Mouse (Mus musculus): ENCODE results near the gene Gpank1. TPM values are rescaled to one million over a fixed set of nuclear protein-coding genes. Genes with fewer than 3 reads are reported as not detected.

The Gpank1 gene
- polyA plus RNA-seq, 1 experiment from 2014 or later = 24.6 TPM

DNA sequence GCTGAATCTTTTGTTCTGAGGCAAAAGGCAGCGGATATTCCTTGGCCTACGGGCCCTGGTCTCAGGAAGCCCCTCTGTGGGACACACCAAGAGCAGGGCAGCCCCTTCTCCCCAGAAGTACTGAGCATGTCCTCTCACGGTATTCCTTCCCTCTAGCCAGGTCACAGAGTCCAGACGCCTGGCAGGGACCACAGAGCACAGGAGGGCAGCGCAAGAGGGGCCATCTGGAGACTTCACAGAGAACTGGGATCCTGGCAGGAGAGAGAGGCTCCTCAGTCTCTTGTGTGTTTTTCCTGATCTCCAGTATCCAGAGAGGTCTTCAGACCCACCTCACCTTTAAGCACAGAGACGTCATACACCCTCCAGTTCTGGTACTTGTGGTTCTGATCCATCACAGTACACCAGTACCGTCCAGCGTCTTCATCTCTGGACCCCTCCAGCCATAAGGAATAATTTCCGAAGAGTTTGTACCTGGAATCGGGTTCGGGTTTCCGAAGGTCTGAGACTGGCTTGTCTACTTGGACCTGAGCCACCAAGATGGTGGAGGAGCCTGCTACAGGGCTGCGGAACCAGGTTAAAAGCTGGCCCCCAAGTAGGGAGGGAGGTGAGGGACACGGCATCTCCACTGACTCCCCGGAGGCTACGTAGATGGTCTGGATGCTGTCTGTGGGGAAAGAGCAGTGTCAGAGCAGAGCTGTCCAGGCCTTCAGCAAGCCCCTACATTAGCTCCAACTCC is 38.2 kb upstream of the Gpank1 start:
- WGBS = 84% methylated on average over 16 of the region's 16 CpGs
- peaks cover 1% of the 10 kb centered on the region; the same call in 1 of the 2 replicates for H3K4me1 ChIP-seq (ENCODE audit: control insufficient read depth, insufficient read depth, low read length)
- H3K27me3 ChIP-seq (ENCODE audit: control insufficient read depth, insufficient read depth, low read length) = no peaks in the 10 kb centered on the region
- H3K4me3 ChIP-seq (ENCODE audit: low read depth, low read length) = no peak overlapping the region
- H3K4me2 ChIP-seq (ENCODE audit: low read depth, low read length) = no peak overlapping the region
- H3K36me3 ChIP-seq (replicated peaks; ENCODE audit: control insufficient read depth, insufficient read depth, low read depth, low read length) = no peaks in the 10 kb centered on the region
- DNase-seq (ENCODE audit: low spot score) = no peak
- no peak overlapping the region for H3K9ac ChIP-seq (replicated peaks; ENCODE audit: low read length)
- ATAC-seq (replicated peaks; ENCODE audit: insufficient number of reproducible peaks, low FRiP score, low TSS enrichment, low read depth) = no peak
- H3K9me3 ChIP-seq (replicated peaks; ENCODE audit: control insufficient read depth, low read length) = no peaks in the 10 kb centered on the region
- no peak overlapping the region for H3K27ac ChIP-seq (replicated peaks; ENCODE audit: low read depth, low read length)

- Histone ChIP-seq H3K36me3 (replicated peaks; ENCODE audit: control insufficient read depth, insufficient read depth, low read depth, low read length) (no peaks in the 10 kb centered on the region), H3K9ac (replicated peaks; ENCODE audit: low read length) (no peak overlapping the region), H3K4me3 (ENCODE audit: low read depth, low read length) (no peak overlapping the region), H3K27ac (replicated peaks; ENCODE audit: low read depth, low read length) (no peak overlapping the region), H3K27me3 (ENCODE audit: control insufficient read depth, insufficient read depth, low read length) (no peaks in the 10 kb centered on the region), H3K9me3 (replicated peaks; ENCODE audit: control insufficient read depth, low read length) (no peaks in the 10 kb centered on the region), H3K4me1 (ENCODE audit: control insufficient read depth, insufficient read depth, low read length) (no peaks in the 10 kb centered on the region), H3K4me2 (ENCODE audit: low read depth, low read length) (no peak overlapping the region)
- DNase-seq (ENCODE audit: low spot score) = no peak
- 72% methylated on average over 3 of the region's 3 CpGs for WGBS
- ATAC-seq (replicated peaks; ENCODE audit: insufficient number of reproducible peaks, low FRiP score, low TSS enrichment, low read depth) = no peak
These were observed 37.2 kb upstream of the Gpank1 start for GRCm38 (mm10) chr17:35083929-35084497.

- Histone ChIP-seq H3K27ac (replicated peaks; ENCODE audit: low read depth, low read length) (no peak within 1 kb of the TSS), H3K4me1 (ENCODE audit: control insufficient read depth, insufficient read depth, low read length) (peaks cover 3% of the 10 kb centered on the region), H3K27me3 (ENCODE audit: control insufficient read depth, insufficient read depth, low read length) (no peaks in the 10 kb centered on the region), H3K9ac (replicated peaks; ENCODE audit: low read length) (no peak within 1 kb of the TSS), H3K36me3 (replicated peaks; ENCODE audit: control insufficient read depth, insufficient read depth, low read depth, low read length) (no peaks in the 10 kb centered on the region), H3K4me2 (ENCODE audit: low read depth, low read length) (no peak within 1 kb of the TSS), H3K9me3 (replicated peaks; ENCODE audit: control insufficient read depth, low read length) (no peaks in the 10 kb centered on the region), H3K4me3 (ENCODE audit: low read depth, low read length) (no peak within 1 kb of the TSS)
- WGBS = 78% methylated on average over 7 of the region's 7 CpGs
- DNase-seq (ENCODE audit: low spot score) = no peak
- ATAC-seq (replicated peaks; ENCODE audit: insufficient number of reproducible peaks, low FRiP score, low TSS enrichment, low read depth) = no peak
These were observed 35.9 kb upstream of the Gpank1 start, which contains the start of gene Ly6g6f for GRCm38 (mm10) chr17:35085208-35085865. TSS of gene Ly6g6f (minus strand) at chr17:35085610.

- Histone ChIP-seq H3K36me3 (replicated peaks; ENCODE audit: control insufficient read depth, insufficient read depth, low read depth, low read length) (0 out of 2 replicates have a peak, but pooled peaks cover 3% of the 10 kb centered on the region), H3K9me3 (replicated peaks; ENCODE audit: control insufficient read depth, low read length) (no peaks in the 10 kb centered on the region), H3K4me1 (ENCODE audit: control insufficient read depth, insufficient read depth, low read length) (peaks cover 3% of the 10 kb centered on the region), H3K4me2 (ENCODE audit: low read depth, low read length) (no peak overlapping the region), H3K27me3 (ENCODE audit: control insufficient read depth, insufficient read depth, low read length) (no peaks in the 10 kb centered on the region), H3K27ac (replicated peaks; ENCODE audit: low read depth, low read length) (no peak overlapping the region), H3K4me3 (ENCODE audit: low read depth, low read length) (no peak overlapping the region), H3K9ac (replicated peaks; ENCODE audit: low read length) (no peak overlapping the region)
- no peak for ATAC-seq (replicated peaks; ENCODE audit: insufficient number of reproducible peaks, low FRiP score, low TSS enrichment, low read depth)
- no peak for DNase-seq (ENCODE audit: low spot score)
- WGBS = 51% methylated on average over 2 of the region's 2 CpGs
These were observed 33.1 kb upstream of the Gpank1 start for GRCm38 (mm10) chr17:35088151-35088550.

GRCm38 (mm10) chr17:35088825-35089644 is 32.2 kb upstream of the Gpank1 start, which contains the start of gene Abhd16a:
TSS of gene Abhd16a (plus strand) at chr17:35089263.
- Histone ChIP-seq H3K4me2 (ENCODE audit: low read depth, low read length) (peak within 1 kb of the TSS; percentile 47), H3K9ac (replicated peaks; ENCODE audit: low read length) (peak within 1 kb of the TSS; percentile 88), H3K27ac (replicated peaks; ENCODE audit: low read depth, low read length) (peak within 1 kb of the TSS; percentile 87), H3K36me3 (replicated peaks; ENCODE audit: control insufficient read depth, insufficient read depth, low read depth, low read length) (0 out of 2 replicates have a peak, but pooled peaks cover 3% of the 10 kb centered on the region), H3K27me3 (ENCODE audit: control insufficient read depth, insufficient read depth, low read length) (no peaks in the 10 kb centered on the region), H3K4me1 (ENCODE audit: control insufficient read depth, insufficient read depth, low read length) (peaks cover 3% of the 10 kb centered on the region), H3K9me3 (replicated peaks; ENCODE audit: control insufficient read depth, low read length) (no peaks in the 10 kb centered on the region), H3K4me3 (ENCODE audit: low read depth, low read length) (peak within 1 kb of the TSS; percentile 44)
- peak; percentile 96 for ATAC-seq (replicated peaks; ENCODE audit: insufficient number of reproducible peaks, low FRiP score, low TSS enrichment, low read depth)
- peak; percentile 96 for DNase-seq (ENCODE audit: low spot score)
- whole genome bisulfite sequencing = 3% methylated on average over 63 of the region's 67 CpGs

DNA sequence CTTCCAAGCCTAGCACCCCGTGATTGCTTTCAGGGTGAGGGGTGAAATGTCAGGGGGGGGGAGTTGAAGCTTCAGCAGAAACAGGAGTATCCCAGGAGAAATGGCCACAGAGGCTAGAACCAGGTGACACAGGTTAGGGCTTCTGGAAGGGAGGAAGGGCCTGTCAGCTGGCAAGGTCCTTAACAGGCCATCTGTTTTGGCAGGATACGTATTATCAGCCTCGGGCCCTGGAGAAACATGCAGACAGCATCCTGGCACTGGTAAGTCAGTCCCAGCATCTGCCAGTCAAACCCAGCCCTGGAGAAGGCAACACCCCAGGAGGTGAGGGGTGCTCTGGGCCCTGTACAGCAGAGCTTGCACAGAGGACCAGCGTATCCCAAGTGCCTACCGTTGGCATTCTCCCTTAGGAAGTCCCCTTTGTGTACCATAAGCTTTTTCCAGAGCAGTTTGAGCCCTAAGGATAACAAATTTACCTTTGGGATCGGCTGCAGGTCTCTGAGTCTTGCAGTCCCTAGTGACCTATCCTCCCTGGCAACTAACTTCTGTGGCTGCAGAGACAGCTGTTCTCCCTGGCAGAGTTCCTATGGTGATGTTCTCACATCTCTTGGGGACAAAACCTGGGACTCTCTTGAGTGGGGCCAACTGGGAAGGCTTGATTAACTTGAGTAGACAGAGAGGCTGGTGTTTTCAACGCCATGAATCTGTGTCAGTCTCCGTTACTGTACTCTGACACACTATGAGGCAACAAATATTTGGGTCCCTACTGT is 30.9 kb upstream of the Gpank1 start:
- peaks cover 3% of the 10 kb centered on the region; the same call in 1 of the 2 replicates for H3K36me3 ChIP-seq (replicated peaks; ENCODE audit: control insufficient read depth, insufficient read depth, low read depth, low read length)
- 70% methylated on average over 8 of the region's 8 CpGs for WGBS

More for the DNA sequence above, 30.9 kb upstream of the Gpank1 start:
- H3K4me3 ChIP-seq (ENCODE audit: low read depth, low read length) = peak overlapping the region; percentile 44
- H3K4me1 ChIP-seq (ENCODE audit: control insufficient read depth, insufficient read depth, low read length) = peaks cover 3% of the 10 kb centered on the region
- H3K9ac ChIP-seq (replicated peaks; ENCODE audit: low read length) = peak overlapping the region; percentile 88
- no peak overlapping the region for H3K27ac ChIP-seq (replicated peaks; ENCODE audit: low read depth, low read length)
- no peaks in the 10 kb centered on the region for H3K27me3 ChIP-seq (ENCODE audit: control insufficient read depth, insufficient read depth, low read length)
- DNase-seq (ENCODE audit: low spot score) (no peak), ATAC-seq (replicated peaks; ENCODE audit: insufficient number of reproducible peaks, low FRiP score, low TSS enrichment, low read depth) (no peak)
- no peaks in the 10 kb centered on the region for H3K9me3 ChIP-seq (replicated peaks; ENCODE audit: control insufficient read depth, low read length)
- H3K4me2 ChIP-seq (ENCODE audit: low read depth, low read length) = peak overlapping the region; percentile 47

Measured in embryonic facial prominence, embryonic 11.5 days (tissue).